Mouse (Mus musculus): ENCODE data around the gene Cypt12.

Gene Cypt12

DNA sequence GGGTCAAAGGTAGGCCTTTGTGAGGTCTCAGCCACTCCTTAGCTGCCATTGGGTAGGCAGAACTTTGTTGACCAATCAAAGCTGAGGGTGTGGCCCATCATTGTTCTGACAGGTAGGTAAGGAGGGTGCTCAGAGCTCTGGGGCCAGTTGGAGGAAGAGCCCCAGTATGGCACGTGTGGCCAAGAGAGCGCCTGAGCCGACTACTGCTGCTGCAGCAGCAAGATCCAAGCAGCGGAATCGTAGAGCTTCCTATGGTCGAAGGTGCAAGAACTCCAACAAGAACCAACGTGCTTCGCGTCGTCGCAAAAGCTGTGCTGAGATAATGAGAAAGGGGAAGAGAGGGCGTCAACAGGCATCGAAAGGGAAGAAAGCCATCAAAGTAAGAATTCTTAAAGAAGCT is at the start of gene Cypt12:
Gene Cypt12 (plus strand): TSS at position 112 of the 400 bp plus-strand sequence.
- no peak for DNase-seq (ENCODE audit: low read depth in 2 of 2, low spot score in 2 of 2)

- no peak for DNase-seq (ENCODE audit: low read depth in 2 of 2, low spot score in 2 of 2)
These were observed 34.4 kb upstream of the Cypt12 start for GRCm38 (mm10) chr3:17913796-17914195.

DNA sequence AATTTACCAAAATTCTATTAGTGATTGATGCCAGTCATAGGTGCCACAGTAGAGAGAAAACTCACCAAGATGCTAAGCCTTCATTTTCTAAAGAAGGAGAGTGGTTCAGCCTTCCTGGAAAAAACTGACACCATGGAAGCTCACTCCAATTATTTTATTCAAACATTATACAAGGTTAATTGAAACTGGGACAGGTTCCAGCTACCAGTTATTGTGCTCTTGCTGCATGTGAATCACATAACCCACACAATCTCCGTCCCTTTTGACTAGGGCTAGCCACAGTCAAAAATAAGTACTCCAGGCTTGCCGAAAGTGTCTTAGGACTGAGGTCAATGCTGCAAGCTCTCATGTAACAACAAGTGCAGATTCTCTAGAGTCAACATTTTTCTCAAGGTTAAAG is 8.0 kb upstream of the Cypt12 start:
- DNase-seq (ENCODE audit: low read depth in 2 of 2, low spot score in 2 of 2), result no peak

Measured in CD8-positive naive resting alpha-beta T cell, adult 2 months (primary cell).